Mouse (Mus musculus) intestine, embryonic 14.5 days (tissue): ENCODE results near the gene Fdxacb1. TPM values are rescaled to one million over a fixed set of nuclear protein-coding genes. Genes with fewer than 3 reads are reported as not detected.
A peak's percentile ranks its signal among the peaks of the same experiment; 100 is the strongest.

Source experiments
- ATAC-seq: fragments of 200-750 bp; cut with Nextera tagmentation; replicated peaks from 2 replicates; pipeline ENCODE4 v1.8.0; 2017; ENCODE audit warnings: low read depth, moderate number of reproducible peaks, moderate TSS enrichment, moderate library complexity; ENCODE audit not compliant: low FRiP score, low TSS enrichment
- DNase-seq: peaks from one replicate; pipeline ENCODE4 v3.0.0-alpha.2; 2018; ENCODE audit warnings: low spot score
- H3K27ac ChIP-seq: fragments of 300-500 bp; sonication (generic); 2 replicates; pipeline ENCODE4 v1.5.1; 2014; ENCODE audit warnings: low read depth, mild to moderate bottlenecking, control low read depth
- H3K27me3 ChIP-seq: fragments of 300-500 bp; sonication (generic); replicated peaks from 2 replicates; pipeline ENCODE4 v1.6.1; 2014; ENCODE audit warnings: low read length, control low read depth; ENCODE audit not compliant: control insufficient read depth, insufficient read depth
- H3K36me3 ChIP-seq: fragments of 300-500 bp; sonication (generic); 2 replicates; pipeline ENCODE4 v1.6.1; 2014; ENCODE audit warnings: low read length, control low read depth; ENCODE audit not compliant: control insufficient read depth, insufficient read depth
- H3K4me1 ChIP-seq: fragments of 300-500 bp; sonication (generic); replicated peaks from 2 replicates; pipeline ENCODE4 v1.6.1; 2014; ENCODE audit warnings: low read length, control low read depth, mixed read lengths; ENCODE audit not compliant: control insufficient read depth, insufficient read depth
- H3K4me2 ChIP-seq: fragments of 300-500 bp; sonication (generic); 2 replicates; pipeline ENCODE4 v1.6.1; 2014; ENCODE audit warnings: low read length
- H3K4me3 ChIP-seq: fragments of 300-500 bp; sonication (generic); 2 replicates; pipeline ENCODE4 v1.5.1; 2014; ENCODE audit warnings: low read depth, low read length, control low read depth, mixed read lengths
- H3K9ac ChIP-seq: fragments of 300-500 bp; sonication (generic); 2 replicates; pipeline ENCODE4 v1.6.1; 2014; ENCODE audit warnings: mild to moderate bottlenecking, low read length
- H3K9me3 ChIP-seq: fragments of 300-500 bp; sonication (generic); 2 replicates; pipeline ENCODE4 v1.6.1; 2016; ENCODE audit warnings: low read length, control low read depth; ENCODE audit not compliant: control insufficient read depth
- WGBS: fragments of 180-500 bp; shearing (Covaris S2); extraction: QIAGEN DNeasy Blood & Tissue Kit; methylation state at CpG from one replicate; pipeline ENCODE4 v1.1.7; 2014; 5-methylcytosine and 5-hydroxymethylcytosine counted together
- polyA plus RNA-seq: library from polyadenylated mRNA; unstranded; fragments of >200 nt; fragmentation: Nextera tagmentation; extraction: Ambion mirVana; gene quantifications from 2 replicates; pipeline ENCODE4 v1.2.1, GENCODE M21; 2014

Gene Fdxacb1
- polyA plus RNA-seq = 13.5 and 15.4 TPM in 2 replicates

- DNase-seq = peak; percentile 100
- H3K4me1 ChIP-seq = peaks cover 10% of the 10 kb centered on the region; the same call in 1 of the 2 replicates
- H3K9ac ChIP-seq = peak within 1 kb of the TSS; percentile 62
- peak; percentile 98 for ATAC-seq
- peak within 1 kb of the TSS; percentile 78 for H3K4me3 ChIP-seq
- peak within 1 kb of the TSS; percentile 92 for H3K4me2 ChIP-seq
- H3K27ac ChIP-seq = peak within 1 kb of the TSS; percentile 95
- H3K9me3 ChIP-seq = no peaks in the 10 kb centered on the region
- 3% methylated on average over 59 of the region's 59 CpGs for WGBS
- H3K27me3 ChIP-seq = no peaks in the 10 kb centered on the region
- H3K36me3 ChIP-seq = peaks cover 19% of the 10 kb centered on the region; the same call in 1 of the 2 replicates
Measured at GRCm38 (mm10) chr9:50768107-50769002, at the start of gene Fdxacb1. Fdxacb1 (plus strand) TSS chr9:50768236.

- no peak overlapping the region for H3K9ac ChIP-seq
- no peak overlapping the region for H3K27ac ChIP-seq
- no peak overlapping the region for H3K4me3 ChIP-seq
- no peak overlapping the region for H3K4me2 ChIP-seq
- H3K27me3 ChIP-seq = no peaks in the 10 kb centered on the region
- no peaks in the 10 kb centered on the region for H3K36me3 ChIP-seq
- DNase-seq = no peak
- ATAC-seq = no peak
- peaks cover 7% of the 10 kb centered on the region; the same call in 1 of the 2 replicates for H3K4me1 ChIP-seq
- 84% methylated on average over 4 of the region's 4 CpGs for WGBS
- no peaks in the 10 kb centered on the region for H3K9me3 ChIP-seq
Measured at GRCm38 (mm10) chr9:50718878-50719277, 49.2 kb upstream of the Fdxacb1 start.

GRCm38 (mm10) chr9:50721061-50721460 lies 47.0 kb upstream of the Fdxacb1 start:
- Histone ChIP-seq H3K36me3 (no peaks in the 10 kb centered on the region), H3K9ac (no peak overlapping the region), H3K27ac (no peak overlapping the region), H3K4me3 (no peak overlapping the region), H3K27me3 (no peaks in the 10 kb centered on the region), H3K4me1 (peaks cover 7% of the 10 kb centered on the region; the same call in 1 of the 2 replicates), H3K9me3 (no peaks in the 10 kb centered on the region), H3K4me2 (no peak overlapping the region)
- DNase-seq = no peak
- 28% methylated on average over 12 of the region's 12 CpGs for WGBS
- no peak for ATAC-seq

- DNase-seq = no peak
- no peaks in the 10 kb centered on the region for H3K27me3 ChIP-seq
- H3K4me2 ChIP-seq = no peak overlapping the region
- 55% methylated on average over 8 of the region's 8 CpGs for WGBS
- H3K9me3 ChIP-seq = no peaks in the 10 kb centered on the region
- no peaks in the 10 kb centered on the region for H3K36me3 ChIP-seq
- no peak overlapping the region for H3K27ac ChIP-seq
- no peak for ATAC-seq
- peaks cover 7% of the 10 kb centered on the region; the same call in 1 of the 2 replicates for H3K4me1 ChIP-seq
- no peak overlapping the region for H3K9ac ChIP-seq
- no peak overlapping the region for H3K4me3 ChIP-seq
Measured at GRCm38 (mm10) chr9:50722451-50722911, 45.6 kb upstream of the Fdxacb1 start.

GRCm38 (mm10) chr9:50723406-50723805 lies 44.6 kb upstream of the Fdxacb1 start:
- no peaks in the 10 kb centered on the region for H3K27me3 ChIP-seq
- 36% methylated on average over 7 of the region's 7 CpGs for WGBS
- no peak overlapping the region for H3K4me3 ChIP-seq
- H3K4me1 ChIP-seq = peaks cover 7% of the 10 kb centered on the region; the same call in 1 of the 2 replicates
- H3K9ac ChIP-seq = no peak overlapping the region
- DNase-seq (no peak), ATAC-seq (no peak)
- H3K27ac ChIP-seq = no peak overlapping the region
- H3K4me2 ChIP-seq = 0 out of 2 replicates have a peak overlapping the region, but pooled peaks have one; percentile 7
- no peaks in the 10 kb centered on the region for H3K36me3 ChIP-seq
- no peaks in the 10 kb centered on the region for H3K9me3 ChIP-seq

- ATAC-seq (no peak), DNase-seq (no peak)
- H3K9ac ChIP-seq = no peak overlapping the region
- H3K9me3 ChIP-seq = no peaks in the 10 kb centered on the region
- H3K27ac ChIP-seq = no peak overlapping the region
- H3K27me3 ChIP-seq = no peaks in the 10 kb centered on the region
- H3K36me3 ChIP-seq = no peaks in the 10 kb centered on the region
- H3K4me1 ChIP-seq = peaks cover 7% of the 10 kb centered on the region; the same call in 1 of the 2 replicates
- no peak overlapping the region for H3K4me3 ChIP-seq
- 85% methylated on average over 2 of the region's 2 CpGs for WGBS
- H3K4me2 ChIP-seq = no peak overlapping the region
Measured at GRCm38 (mm10) chr9:50724147-50724546, 43.9 kb upstream of the Fdxacb1 start.

GRCm38 (mm10) chr9:50724661-50725330 lies 43.2 kb upstream of the Fdxacb1 start:
- 57% methylated on average over 3 of the region's 3 CpGs for WGBS
- ATAC-seq (no peak), DNase-seq (no peak)
- no peak overlapping the region for H3K27ac ChIP-seq
- no peak overlapping the region for H3K9ac ChIP-seq
- H3K4me1 ChIP-seq = peaks cover 7% of the 10 kb centered on the region; the same call in 1 of the 2 replicates
- H3K4me3 ChIP-seq = no peak overlapping the region
- no peaks in the 10 kb centered on the region for H3K36me3 ChIP-seq
- H3K4me2 ChIP-seq = no peak overlapping the region
- H3K9me3 ChIP-seq = no peaks in the 10 kb centered on the region
- H3K27me3 ChIP-seq = no peaks in the 10 kb centered on the region

- Histone ChIP-seq H3K9me3 (no peaks in the 10 kb centered on the region), H3K9ac (no peak overlapping the region), H3K4me3 (no peak overlapping the region), H3K4me1 (peaks cover 7% of the 10 kb centered on the region; the same call in 1 of the 2 replicates), H3K27ac (no peak overlapping the region), H3K36me3 (no peaks in the 10 kb centered on the region), H3K4me2 (no peak overlapping the region), H3K27me3 (no peaks in the 10 kb centered on the region)
- 63% methylated on average over 8 of the region's 8 CpGs for WGBS
- DNase-seq (no peak), ATAC-seq (no peak)
Measured at GRCm38 (mm10) chr9:50725921-50726590, 42.0 kb upstream of the Fdxacb1 start.
